Mouse (Mus musculus): ENCODE data around the gene Mtus2. TPM values are rescaled to one million over a fixed set of nuclear protein-coding genes. Genes with fewer than 3 reads are reported as not detected.

Mtus2 gene
- polyA plus RNA-seq, 1 experiment from 2014 or later: 8.1 TPM

DNA sequence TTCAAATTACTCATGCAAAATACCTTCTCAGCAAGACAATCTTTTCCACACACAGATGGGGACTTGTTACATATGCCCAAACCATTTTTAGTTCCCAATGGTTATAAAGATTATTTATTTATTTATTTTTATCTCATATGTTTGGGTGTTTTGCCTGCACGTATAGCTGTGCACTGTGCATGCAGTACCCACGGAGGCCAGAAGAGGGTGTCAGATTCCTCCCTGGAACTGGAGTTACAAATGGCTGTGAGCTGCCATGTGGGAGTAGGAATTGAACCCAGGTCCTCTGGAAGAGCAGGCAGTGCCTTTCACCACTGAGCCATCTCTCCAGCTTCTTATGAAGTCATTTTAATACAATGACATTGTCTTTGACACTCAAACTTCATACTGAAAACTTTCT lies 7.7 kb downstream of the Mtus2 start:
- ATAC-seq (replicated peaks; ENCODE audit: low FRiP score) (no peak), DNase-seq (ENCODE audit: low spot score) (no peak)
- Histone ChIP-seq H3K9me3 (ENCODE audit: control insufficient read depth, low read length) (no peaks in the 10 kb centered on the region), H3K36me3 (ENCODE audit: control insufficient read depth, insufficient read depth, low read length) (no peaks in the 10 kb centered on the region), H3K4me3 (ENCODE audit: low read depth, low read length) (no peak overlapping the region), H3K9ac (ENCODE audit: low read length) (no peak overlapping the region), H3K4me1 (replicated peaks; ENCODE audit: control insufficient read depth, insufficient read depth, low read length) (no peaks in the 10 kb centered on the region), H3K4me2 (ENCODE audit: low read depth, low read length, severe bottlenecking) (no peak overlapping the region), H3K27me3 (ENCODE audit: control insufficient read depth, insufficient read depth, low read length) (no peaks in the 10 kb centered on the region), H3K27ac (ENCODE audit: low read depth, low read length) (no peak overlapping the region)
- 55% methylated on average over 2 of the region's 2 CpGs for WGBS

DNA sequence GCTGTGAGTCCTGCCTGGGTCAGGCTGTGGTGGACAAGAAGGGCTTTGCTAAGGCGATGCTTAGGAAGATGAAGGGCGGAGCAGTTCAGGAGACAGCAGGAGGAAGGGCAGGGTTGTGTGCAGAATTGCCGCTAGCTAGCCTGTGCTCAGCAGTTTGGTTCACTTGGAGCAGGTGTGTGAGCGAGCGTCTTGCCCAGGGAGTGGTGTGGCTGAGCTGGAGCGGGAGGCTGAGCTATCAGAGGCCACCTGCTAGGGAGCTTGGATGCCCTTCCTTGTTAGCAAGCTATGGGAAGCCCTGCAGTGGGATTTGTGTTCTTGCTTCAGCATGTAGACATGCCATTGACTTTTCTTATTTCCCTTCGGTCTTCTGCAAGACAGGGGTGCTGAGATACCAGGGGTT lies 9.5 kb downstream of the Mtus2 start:
- Histone ChIP-seq H3K27ac (ENCODE audit: low read depth, low read length) (no peak overlapping the region), H3K36me3 (ENCODE audit: control insufficient read depth, insufficient read depth, low read length) (no peaks in the 10 kb centered on the region), H3K27me3 (ENCODE audit: control insufficient read depth, insufficient read depth, low read length) (no peaks in the 10 kb centered on the region), H3K4me1 (replicated peaks; ENCODE audit: control insufficient read depth, insufficient read depth, low read length) (no peaks in the 10 kb centered on the region), H3K9ac (ENCODE audit: low read length) (no peak overlapping the region), H3K4me3 (ENCODE audit: low read depth, low read length) (no peak overlapping the region), H3K4me2 (ENCODE audit: low read depth, low read length, severe bottlenecking) (no peak overlapping the region), H3K9me3 (ENCODE audit: control insufficient read depth, low read length) (no peaks in the 10 kb centered on the region)
- ATAC-seq (replicated peaks; ENCODE audit: low FRiP score) (no peak), DNase-seq (ENCODE audit: low spot score) (no peak)
- WGBS: 84% methylated on average over 7 of the region's 7 CpGs

DNA sequence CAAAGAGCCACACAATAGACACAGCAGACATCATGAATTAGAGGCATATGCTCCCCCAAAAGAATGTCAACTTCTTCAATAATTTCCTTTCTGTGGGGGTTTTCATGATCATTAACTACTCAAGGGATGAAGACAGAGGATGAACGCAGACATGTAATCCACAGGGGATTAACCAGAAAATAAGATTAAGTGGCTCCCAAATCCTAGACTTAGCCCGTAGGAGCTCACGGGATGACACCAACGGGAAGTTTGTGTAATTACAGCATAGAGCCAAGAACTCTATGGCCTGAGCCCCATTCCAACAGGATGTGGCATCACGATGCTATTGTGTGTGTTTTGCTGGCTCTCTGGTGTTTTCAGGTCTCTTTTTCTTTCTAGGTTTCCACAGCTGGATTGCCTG lies 12.4 kb downstream of the Mtus2 start:
- Histone ChIP-seq H3K9ac (ENCODE audit: low read length) (no peak overlapping the region), H3K27ac (ENCODE audit: low read depth, low read length) (no peak overlapping the region), H3K4me2 (ENCODE audit: low read depth, low read length, severe bottlenecking) (no peak overlapping the region), H3K27me3 (ENCODE audit: control insufficient read depth, insufficient read depth, low read length) (no peaks in the 10 kb centered on the region), H3K4me1 (replicated peaks; ENCODE audit: control insufficient read depth, insufficient read depth, low read length) (no peaks in the 10 kb centered on the region), H3K4me3 (ENCODE audit: low read depth, low read length) (no peak overlapping the region), H3K9me3 (ENCODE audit: control insufficient read depth, low read length) (no peaks in the 10 kb centered on the region), H3K36me3 (ENCODE audit: control insufficient read depth, insufficient read depth, low read length) (no peaks in the 10 kb centered on the region)
- WGBS: 84% methylated on average over 5 of the region's 5 CpGs
- DNase-seq (ENCODE audit: low spot score) (no peak), ATAC-seq (replicated peaks; ENCODE audit: low FRiP score) (no peak)

DNA sequence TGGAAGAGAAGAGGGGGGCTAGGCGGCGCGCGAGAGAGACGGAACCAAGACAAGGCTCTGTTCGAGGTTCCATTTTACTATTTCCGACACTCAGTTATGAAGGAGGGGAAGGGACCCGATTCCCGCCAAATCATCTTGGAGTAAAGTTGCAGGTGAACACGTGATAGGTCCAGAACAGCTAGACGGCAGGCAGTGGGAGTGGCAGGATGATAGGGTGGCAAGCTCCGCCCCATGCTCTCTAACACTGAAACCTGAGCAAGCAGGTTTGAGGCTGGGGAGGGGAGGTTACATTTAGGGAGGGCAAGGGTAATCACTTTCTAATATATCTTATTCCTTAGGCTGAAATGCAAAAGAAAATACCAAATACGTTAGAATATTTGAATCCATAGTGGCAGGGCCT lies 18.9 kb downstream of the Mtus2 start:
- WGBS: 68% methylated on average over 13 of the region's 13 CpGs
- no peaks in the 10 kb centered on the region for H3K36me3 ChIP-seq (ENCODE audit: control insufficient read depth, insufficient read depth, low read length)
- DNase-seq (ENCODE audit: low spot score) (no peak), ATAC-seq (replicated peaks; ENCODE audit: low FRiP score) (no peak)
- no peak overlapping the region for H3K4me2 ChIP-seq (ENCODE audit: low read depth, low read length, severe bottlenecking)
- H3K9ac ChIP-seq (ENCODE audit: low read length): no peak overlapping the region
- no peak overlapping the region for H3K4me3 ChIP-seq (ENCODE audit: low read depth, low read length)
- no peaks in the 10 kb centered on the region for H3K4me1 ChIP-seq (replicated peaks; ENCODE audit: control insufficient read depth, insufficient read depth, low read length)
- H3K27ac ChIP-seq (ENCODE audit: low read depth, low read length): no peak overlapping the region
- no peaks in the 10 kb centered on the region; the same call in 1 of the 2 replicates for H3K9me3 ChIP-seq (ENCODE audit: control insufficient read depth, low read length)
- H3K27me3 ChIP-seq (ENCODE audit: control insufficient read depth, insufficient read depth, low read length): no peaks in the 10 kb centered on the region

DNA sequence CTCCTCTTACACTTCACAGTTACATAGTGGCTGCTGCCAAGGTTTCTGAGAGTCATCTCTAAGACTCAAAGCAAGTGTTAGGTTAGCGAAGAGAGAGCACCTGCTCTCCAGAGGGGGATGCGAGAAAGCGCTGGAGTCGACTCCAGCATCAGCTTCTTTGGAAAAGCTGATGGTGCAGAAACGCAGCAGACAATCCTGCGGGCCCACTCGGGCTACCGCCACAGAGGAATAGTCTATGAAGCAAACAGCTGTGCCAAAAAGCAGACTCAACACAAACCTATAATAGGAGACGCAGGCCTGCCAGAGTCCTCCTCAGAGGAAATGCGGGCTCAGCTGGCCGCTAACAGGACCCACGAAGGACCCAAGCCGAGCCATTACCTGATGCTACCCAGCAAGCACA lies 23.5 kb downstream of the Mtus2 start:
- Histone ChIP-seq H3K27me3 (ENCODE audit: control insufficient read depth, insufficient read depth, low read length) (no peaks in the 10 kb centered on the region), H3K9ac (ENCODE audit: low read length) (no peak overlapping the region), H3K36me3 (ENCODE audit: control insufficient read depth, insufficient read depth, low read length) (no peaks in the 10 kb centered on the region), H3K9me3 (ENCODE audit: control insufficient read depth, low read length) (no peaks in the 10 kb centered on the region; the same call in 1 of the 2 replicates), H3K4me3 (ENCODE audit: low read depth, low read length) (no peak overlapping the region), H3K4me1 (replicated peaks; ENCODE audit: control insufficient read depth, insufficient read depth, low read length) (no peaks in the 10 kb centered on the region), H3K27ac (ENCODE audit: low read depth, low read length) (no peak overlapping the region), H3K4me2 (ENCODE audit: low read depth, low read length, severe bottlenecking) (no peak overlapping the region)
- DNase-seq (ENCODE audit: low spot score): no peak
- WGBS: 87% methylated on average over 13 of the region's 13 CpGs
- no peak for ATAC-seq (replicated peaks; ENCODE audit: low FRiP score)

DNA sequence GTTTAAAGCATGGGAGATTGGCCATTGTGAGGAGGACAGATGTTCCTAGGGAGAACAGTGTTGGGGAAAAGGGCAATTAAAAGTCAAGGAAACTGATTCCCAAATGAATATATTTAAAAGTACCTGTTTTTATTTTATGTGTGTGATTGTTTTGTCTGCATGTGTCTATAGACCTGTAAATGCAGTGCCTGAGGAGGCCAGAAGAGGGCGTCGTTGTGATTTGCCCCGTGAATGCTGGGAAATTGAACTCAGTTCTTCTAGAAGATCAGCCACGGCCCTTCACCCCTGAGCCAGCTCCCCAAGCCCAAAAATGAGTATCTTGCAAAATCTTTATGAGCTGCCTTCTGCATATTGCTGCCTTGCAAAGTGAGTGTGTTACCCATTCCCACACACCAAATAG lies 33.2 kb downstream of the Mtus2 start:
- DNase-seq (ENCODE audit: low spot score) (no peak), ATAC-seq (replicated peaks; ENCODE audit: low FRiP score) (no peak)
- Histone ChIP-seq H3K9ac (ENCODE audit: low read length) (no peak overlapping the region), H3K27ac (ENCODE audit: low read depth, low read length) (no peak overlapping the region), H3K4me1 (replicated peaks; ENCODE audit: control insufficient read depth, insufficient read depth, low read length) (no peaks in the 10 kb centered on the region), H3K9me3 (ENCODE audit: control insufficient read depth, low read length) (no peaks in the 10 kb centered on the region; the same call in 1 of the 2 replicates), H3K4me3 (ENCODE audit: low read depth, low read length) (no peak overlapping the region), H3K4me2 (ENCODE audit: low read depth, low read length, severe bottlenecking) (no peak overlapping the region), H3K36me3 (ENCODE audit: control insufficient read depth, insufficient read depth, low read length) (no peaks in the 10 kb centered on the region), H3K27me3 (ENCODE audit: control insufficient read depth, insufficient read depth, low read length) (no peaks in the 10 kb centered on the region)
- WGBS: 74% methylated on average over 4 of the region's 4 CpGs

DNA sequence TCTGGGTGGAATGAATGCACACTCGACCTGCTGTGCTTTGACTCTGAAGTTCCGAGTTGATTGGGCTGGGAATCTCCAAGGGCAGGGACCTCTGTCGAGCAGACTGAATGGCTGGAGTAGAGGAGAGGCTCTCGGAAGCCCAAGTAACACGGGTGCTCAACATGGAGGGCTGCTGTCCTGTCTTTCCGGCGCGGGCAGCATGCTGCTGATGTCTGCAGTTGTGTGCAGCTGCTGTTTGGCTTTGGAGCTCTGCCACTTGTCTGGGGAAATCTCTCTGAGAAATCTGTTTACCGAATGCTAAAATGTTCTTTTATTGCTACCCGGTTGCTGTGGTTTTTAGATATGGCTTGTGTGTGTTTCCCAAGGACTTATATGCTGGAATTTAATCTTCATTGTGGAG lies 33.7 kb downstream of the Mtus2 start:
- 83% methylated on average over 10 of the region's 10 CpGs for WGBS
- ATAC-seq (replicated peaks; ENCODE audit: low FRiP score): no peak
- DNase-seq (ENCODE audit: low spot score): no peak
- no peak overlapping the region for H3K9ac ChIP-seq (ENCODE audit: low read length)
- H3K27me3 ChIP-seq (ENCODE audit: control insufficient read depth, insufficient read depth, low read length): no peaks in the 10 kb centered on the region
- no peak overlapping the region for H3K4me2 ChIP-seq (ENCODE audit: low read depth, low read length, severe bottlenecking)
- no peak overlapping the region for H3K27ac ChIP-seq (ENCODE audit: low read depth, low read length)
- H3K36me3 ChIP-seq (ENCODE audit: control insufficient read depth, insufficient read depth, low read length): no peaks in the 10 kb centered on the region
- H3K9me3 ChIP-seq (ENCODE audit: control insufficient read depth, low read length): no peaks in the 10 kb centered on the region; the same call in 1 of the 2 replicates
- H3K4me1 ChIP-seq (replicated peaks; ENCODE audit: control insufficient read depth, insufficient read depth, low read length): no peaks in the 10 kb centered on the region
- no peak overlapping the region for H3K4me3 ChIP-seq (ENCODE audit: low read depth, low read length)

DNA sequence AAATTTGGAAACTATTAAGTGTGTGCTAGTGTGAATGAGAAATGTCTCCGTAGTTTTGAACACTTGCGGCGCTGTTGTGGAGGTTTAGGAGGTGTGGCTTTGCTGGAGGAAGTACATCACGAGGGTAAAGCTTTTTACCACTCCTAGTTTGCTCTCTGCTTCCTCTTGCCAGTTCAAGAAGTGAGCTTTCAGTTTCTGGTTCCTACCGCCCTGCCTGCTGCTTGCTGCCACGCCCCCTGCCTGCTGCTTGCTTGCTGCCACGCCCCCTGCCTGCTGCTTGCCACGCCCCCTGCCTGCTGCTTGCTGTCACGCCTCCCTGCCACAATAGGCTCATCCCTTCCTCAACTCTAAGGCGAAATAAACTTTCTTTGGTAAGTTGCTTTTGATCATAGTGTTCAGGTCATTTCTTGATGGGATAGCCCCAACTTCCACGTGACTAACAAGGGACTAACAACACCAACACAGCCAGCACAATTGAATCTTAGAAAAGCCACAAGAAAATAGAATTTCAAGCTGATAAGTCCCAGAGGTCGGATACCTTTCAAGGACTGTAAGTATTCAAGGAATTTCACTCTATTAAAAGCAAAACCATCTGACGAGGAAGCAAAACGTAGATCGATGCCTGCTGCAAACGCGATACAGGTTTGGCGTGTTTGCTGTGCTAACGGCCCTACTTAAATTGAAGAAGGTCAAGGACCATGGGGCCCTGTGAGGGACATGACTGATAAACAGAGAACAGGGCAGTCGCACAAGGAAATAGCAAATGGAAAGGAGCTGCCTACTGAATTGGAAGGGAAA lies 35.7 kb downstream of the Mtus2 start:
- Histone ChIP-seq H3K4me3 (ENCODE audit: low read depth, low read length) (no peak overlapping the region), H3K9me3 (ENCODE audit: control insufficient read depth, low read length) (no peaks in the 10 kb centered on the region), H3K9ac (ENCODE audit: low read length) (no peak overlapping the region), H3K27ac (ENCODE audit: low read depth, low read length) (no peak overlapping the region), H3K4me1 (replicated peaks; ENCODE audit: control insufficient read depth, insufficient read depth, low read length) (no peaks in the 10 kb centered on the region), H3K27me3 (ENCODE audit: control insufficient read depth, insufficient read depth, low read length) (no peaks in the 10 kb centered on the region), H3K4me2 (ENCODE audit: low read depth, low read length, severe bottlenecking) (no peak overlapping the region), H3K36me3 (ENCODE audit: control insufficient read depth, insufficient read depth, low read length) (no peaks in the 10 kb centered on the region)
- ATAC-seq (replicated peaks; ENCODE audit: low FRiP score) (peak; percentile 80), DNase-seq (ENCODE audit: low spot score) (peak; percentile 88)
- WGBS: 23% methylated on average over 20 of the region's 20 CpGs

DNA sequence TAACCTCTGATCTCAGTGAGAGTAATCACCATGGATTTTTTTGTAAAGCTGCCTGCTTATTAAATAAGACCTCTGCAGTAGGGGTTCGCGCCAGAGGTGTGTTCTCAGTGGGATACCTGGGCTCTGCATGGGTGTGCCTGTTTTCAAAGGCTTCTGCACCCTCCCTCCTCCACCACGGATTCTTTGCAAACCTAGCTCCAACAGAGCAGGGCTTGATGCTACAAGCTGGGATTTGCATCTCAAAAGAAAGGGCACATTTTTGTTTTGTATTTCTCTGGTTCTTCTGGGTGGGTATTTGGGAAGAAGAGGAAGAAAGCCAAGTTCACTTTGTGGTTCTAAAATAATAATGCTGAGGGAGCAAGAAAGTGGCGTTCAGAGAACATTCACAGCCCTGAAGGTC lies 48.1 kb downstream of the Mtus2 start:
- H3K27ac ChIP-seq (ENCODE audit: low read depth, low read length): no peak overlapping the region
- WGBS: 36% methylated on average over 4 of the region's 4 CpGs
- no peak overlapping the region for H3K4me3 ChIP-seq (ENCODE audit: low read depth, low read length)
- H3K27me3 ChIP-seq (ENCODE audit: control insufficient read depth, insufficient read depth, low read length): no peaks in the 10 kb centered on the region
- ATAC-seq (replicated peaks; ENCODE audit: low FRiP score) (no peak), DNase-seq (ENCODE audit: low spot score) (no peak)
- no peak overlapping the region for H3K4me2 ChIP-seq (ENCODE audit: low read depth, low read length, severe bottlenecking)
- no peaks in the 10 kb centered on the region for H3K36me3 ChIP-seq (ENCODE audit: control insufficient read depth, insufficient read depth, low read length)
- H3K9me3 ChIP-seq (ENCODE audit: control insufficient read depth, low read length): no peaks in the 10 kb centered on the region
- no peak overlapping the region for H3K9ac ChIP-seq (ENCODE audit: low read length)
- no peaks in the 10 kb centered on the region for H3K4me1 ChIP-seq (replicated peaks; ENCODE audit: control insufficient read depth, insufficient read depth, low read length)

Data from forebrain, embryonic 11.5 days (tissue).